Mouse (Mus musculus) liver, adult 2 months (tissue): Measurements from ENCODE around the gene Kcnq5.

Source experiments
- CTCF ChIP-seq: fragments of 200-500 bp; IDR thresholded peaks from 2 replicates; pipeline ENCODE4 v1.5.1; 2011; ENCODE audit warnings: low read depth, low read length, control low read depth
- POLR2A ChIP-seq: fragments of 200-500 bp; IDR thresholded peaks from 2 replicates; pipeline ENCODE4 v1.6.1; 2011; ENCODE audit warnings: low read length, control low read depth; ENCODE audit not compliant: insufficient read depth; ENCODE audit errors: extremely low read depth

GRCm38 (mm10) chr1:21448227-21448626 lies 513.5 kb downstream of the Kcnq5 start:
- TF ChIP-seq CTCF (no peak), POLR2A (no peak)
